Mouse (Mus musculus) retina, postnatal 7 days (tissue): ENCODE results near the gene Hspa4.
"Not testable (repeated sequence)": the region's sequence is repeated elsewhere in the genome, so short reads cannot be mapped to it uniquely, and the experiment has no call there.

Source experiments
- DNase-seq: peaks from one replicate; pipeline ENCODE4 v3.0.0-alpha.2; 2012; ENCODE audit warnings: low read depth, low spot score

The Hspa4 gene

GRCm38 (mm10) chr11:53300330-53301166 is at the start of gene Hspa4:
Gene Hspa4 (minus strand): TSS chr11:53300457.
- DNase-seq: peak; percentile 100

- DNase-seq: no peak
These were observed 45.5 kb upstream of the Hspa4 start for GRCm38 (mm10) chr11:53345738-53346137.

GRCm38 (mm10) chr11:53345328-53345727 is 45.1 kb upstream of the Hspa4 start:
- DNase-seq: no peak

- DNase-seq: no peak
These were observed 42.5 kb upstream of the Hspa4 start for GRCm38 (mm10) chr11:53342711-53343110.

- not testable (repeated sequence) for DNase-seq
These were observed 40.8 kb upstream of the Hspa4 start for GRCm38 (mm10) chr11:53341019-53341418.

GRCm38 (mm10) chr11:53337684-53338083 is 37.4 kb upstream of the Hspa4 start:
- DNase-seq: no peak

GRCm38 (mm10) chr11:53336924-53337323 is 36.7 kb upstream of the Hspa4 start:
- DNase-seq: no peak

GRCm38 (mm10) chr11:53336182-53336571 is 35.9 kb upstream of the Hspa4 start:
- DNase-seq: no peak

GRCm38 (mm10) chr11:53335505-53336181 is 35.4 kb upstream of the Hspa4 start:
- no peak for DNase-seq

- no peak for DNase-seq
These were observed 31.9 kb upstream of the Hspa4 start for GRCm38 (mm10) chr11:53332076-53332680.

- no peak for DNase-seq
These were observed 30.9 kb upstream of the Hspa4 start for GRCm38 (mm10) chr11:53331121-53331520.

GRCm38 (mm10) chr11:53330325-53330724 is 30.1 kb upstream of the Hspa4 start:
- DNase-seq: no peak

GRCm38 (mm10) chr11:53324512-53324968 is 24.3 kb upstream of the Hspa4 start, which contains the start of gene Zcchc10:
Gene Zcchc10 (plus strand): TSS chr11:53324679.
- peak; percentile 56 for DNase-seq

GRCm38 (mm10) chr11:53319867-53320266 is 19.6 kb upstream of the Hspa4 start:
- not testable (repeated sequence) for DNase-seq

GRCm38 (mm10) chr11:53318568-53318967 is 18.3 kb upstream of the Hspa4 start:
- not testable (repeated sequence) for DNase-seq

- no peak for DNase-seq
These were observed 17.8 kb upstream of the Hspa4 start for GRCm38 (mm10) chr11:53318041-53318440.

- no peak for DNase-seq
These were observed 16.7 kb upstream of the Hspa4 start for GRCm38 (mm10) chr11:53316996-53317395.

- DNase-seq: no peak
These were observed 14.5 kb upstream of the Hspa4 start for GRCm38 (mm10) chr11:53314770-53315173.

- not testable (repeated sequence) for DNase-seq
These were observed 12.6 kb upstream of the Hspa4 start for GRCm38 (mm10) chr11:53312823-53313222.

GRCm38 (mm10) chr11:53311385-53311784 is 11.1 kb upstream of the Hspa4 start:
- no peak for DNase-seq

GRCm38 (mm10) chr11:53308884-53309310 is 8.6 kb upstream of the Hspa4 start:
- no peak for DNase-seq

- no peak for DNase-seq
These were observed 8.1 kb upstream of the Hspa4 start for GRCm38 (mm10) chr11:53308251-53308864.
